Mouse (Mus musculus) liver, embryonic 15.5 days (tissue): ENCODE measurements around the gene Srgap2. TPM values are rescaled to one million over a fixed set of nuclear protein-coding genes. Genes with fewer than 3 reads are reported as not detected.
"Not testable (repeated sequence)": the region's sequence is repeated elsewhere in the genome, so short reads cannot be mapped to it uniquely, and the experiment has no call there.

Experiments
- ATAC-seq: fragments of 200-750 bp; cut with Nextera tagmentation; 2 replicates; pipeline ENCODE4 v1.8.0; 2017; ENCODE audit warnings: moderate number of reproducible peaks, mild to moderate bottlenecking, moderate library complexity; ENCODE audit not compliant: insufficient read depth
- H3K27ac ChIP-seq: fragments of 300-500 bp; sonication (generic); replicated peaks from 2 replicates; pipeline ENCODE4 v1.5.1; 2015; ENCODE audit warnings: mild to moderate bottlenecking, inconsistent platforms
- H3K27me3 ChIP-seq: fragments of 300-500 bp; sonication (generic); 2 replicates; pipeline ENCODE4 v1.6.1; 2015; ENCODE audit warnings: mild to moderate bottlenecking, inconsistent platforms
- H3K36me3 ChIP-seq: fragments of 300-500 bp; sonication (generic); replicated peaks from 2 replicates; pipeline ENCODE4 v1.6.1; 2015; ENCODE audit warnings: moderate library complexity, mild to moderate bottlenecking, inconsistent platforms
- H3K4me1 ChIP-seq: fragments of 300-500 bp; sonication (generic); replicated peaks from 2 replicates; pipeline ENCODE4 v1.6.1; 2015; ENCODE audit warnings: inconsistent platforms
- H3K4me2 ChIP-seq: fragments of 300-500 bp; sonication (generic); 2 replicates; pipeline ENCODE4 v1.6.1; 2015; ENCODE audit warnings: moderate library complexity, mild to moderate bottlenecking, inconsistent platforms
- H3K4me3 ChIP-seq: fragments of 300-500 bp; sonication (generic); replicated peaks from 2 replicates; pipeline ENCODE4 v1.5.1; 2015; ENCODE audit warnings: mild to moderate bottlenecking, inconsistent platforms
- H3K9ac ChIP-seq: fragments of 300-500 bp; sonication (generic); 2 replicates; pipeline ENCODE4 v1.6.1; 2015; ENCODE audit warnings: moderate library complexity, mild to moderate bottlenecking, inconsistent platforms
- H3K9me3 ChIP-seq: fragments of 300-500 bp; sonication (generic); replicated peaks from 2 replicates; pipeline ENCODE4 v1.6.1; 2016; ENCODE audit warnings: inconsistent platforms
- WGBS: fragments of 180-500 bp; shearing (Covaris S2); methylation state at CpG from one replicate; pipeline ENCODE4 v1.1.7; 2015; ENCODE audit warnings: mixed read lengths; ENCODE audit not compliant: insufficient replicate concordance; 5-methylcytosine and 5-hydroxymethylcytosine counted together
- polyA plus RNA-seq: library from polyadenylated mRNA; unstranded; fragments of >200 nt; fragmentation: Nextera tagmentation; extraction: Ambion mirVana; gene quantifications from 2 replicates; pipeline ENCODE4 v1.2.1, GENCODE M21; 2015

Gene Srgap2
- polyA plus RNA-seq, 1 experiment from 2014 or later = 3.8 TPM

DNA sequence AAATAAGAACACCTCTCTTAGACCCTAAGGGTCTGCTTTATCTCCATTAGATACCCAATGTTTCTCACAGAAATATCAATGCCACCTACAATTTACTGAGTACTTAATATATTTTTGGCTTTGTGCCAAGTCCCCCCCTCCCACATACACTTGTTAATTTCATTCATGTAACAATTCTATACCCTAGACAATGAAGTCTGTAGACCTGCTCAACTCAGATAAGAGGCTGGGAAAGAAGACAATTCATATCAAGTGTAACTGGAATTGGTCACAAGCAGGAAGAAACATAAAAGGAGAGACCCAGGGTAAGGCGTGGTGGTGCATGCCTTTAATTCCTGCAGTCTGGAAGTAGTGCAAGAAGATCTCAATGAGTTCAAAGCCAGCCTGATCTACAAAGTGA, 169.9 kb downstream of the Srgap2 start:
- Histone ChIP-seq H3K27ac (no peak overlapping the region), H3K4me3 (no peak overlapping the region), H3K9ac (no peak overlapping the region), H3K9me3 (no peaks in the 10 kb centered on the region), H3K36me3 (peaks cover 11% of the 10 kb centered on the region; the same call in 1 of the 2 replicates), H3K4me1 (0 out of 2 replicates have a peak, but pooled peaks cover 7% of the 10 kb centered on the region), H3K27me3 (no peaks in the 10 kb centered on the region), H3K4me2 (no peak overlapping the region)
- 51% methylated on average over 1 of the region's 1 CpGs for WGBS
- no peak for ATAC-seq

DNA sequence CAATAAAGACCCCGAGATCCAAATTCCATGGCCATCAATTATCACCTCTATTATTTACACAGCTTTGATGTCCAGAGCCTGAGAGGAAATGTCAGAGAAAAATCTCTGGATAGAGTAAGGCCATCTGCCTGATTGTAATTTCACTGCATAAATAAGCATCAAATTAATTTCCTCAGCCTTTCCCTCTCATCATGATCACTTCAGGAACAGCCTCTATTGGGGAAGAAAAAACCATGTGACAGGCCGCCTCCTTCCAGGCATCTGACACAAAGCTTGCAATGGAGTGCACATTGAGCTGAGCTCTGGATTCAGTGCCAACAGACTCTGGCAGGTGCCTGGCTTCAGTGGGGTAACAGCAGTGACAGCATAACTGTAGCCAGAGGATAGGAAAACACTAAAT, 175.7 kb downstream of the Srgap2 start:
- Histone ChIP-seq H3K9ac (no peak overlapping the region), H3K4me1 (no peaks in the 10 kb centered on the region), H3K27me3 (no peaks in the 10 kb centered on the region), H3K4me3 (no peak overlapping the region), H3K4me2 (no peak overlapping the region), H3K36me3 (peaks cover 20% of the 10 kb centered on the region), H3K9me3 (no peaks in the 10 kb centered on the region), H3K27ac (no peak overlapping the region)
- no peak for ATAC-seq
- 66% methylated on average over 2 of the region's 2 CpGs for WGBS

DNA sequence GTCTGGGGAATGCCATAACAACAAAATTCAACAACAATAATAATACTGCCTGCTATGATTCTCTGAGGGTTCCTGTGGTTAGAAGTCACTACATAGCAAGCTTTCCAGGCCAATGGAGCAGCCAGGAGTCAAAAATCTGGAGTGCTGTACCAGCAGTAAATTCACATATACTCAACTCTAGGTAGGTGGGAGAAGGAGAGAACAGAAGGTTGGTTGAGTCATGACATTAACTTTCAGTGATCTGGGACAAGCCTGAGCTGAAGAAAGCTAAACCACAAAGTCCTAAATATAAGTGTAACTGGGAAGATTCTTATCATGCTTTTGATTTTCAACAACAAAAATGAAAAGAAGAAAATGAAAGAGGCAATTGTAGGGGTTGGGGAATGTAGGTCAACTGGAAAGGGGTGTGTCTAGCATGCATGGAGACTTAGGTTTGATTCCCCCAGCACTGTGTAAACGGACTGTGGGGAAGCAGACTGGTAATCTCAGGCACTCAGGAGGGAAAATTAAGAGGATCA, 177.1 kb downstream of the Srgap2 start:
- Histone ChIP-seq H3K9me3 (no peaks in the 10 kb centered on the region), H3K9ac (no peak overlapping the region), H3K4me1 (no peaks in the 10 kb centered on the region), H3K27me3 (no peaks in the 10 kb centered on the region), H3K36me3 (peaks cover 15% of the 10 kb centered on the region), H3K4me3 (no peak overlapping the region), H3K4me2 (no peak overlapping the region), H3K27ac (no peak overlapping the region)
- 42% methylated on average over 1 of the region's 1 CpGs for WGBS
- ATAC-seq = no peak

DNA sequence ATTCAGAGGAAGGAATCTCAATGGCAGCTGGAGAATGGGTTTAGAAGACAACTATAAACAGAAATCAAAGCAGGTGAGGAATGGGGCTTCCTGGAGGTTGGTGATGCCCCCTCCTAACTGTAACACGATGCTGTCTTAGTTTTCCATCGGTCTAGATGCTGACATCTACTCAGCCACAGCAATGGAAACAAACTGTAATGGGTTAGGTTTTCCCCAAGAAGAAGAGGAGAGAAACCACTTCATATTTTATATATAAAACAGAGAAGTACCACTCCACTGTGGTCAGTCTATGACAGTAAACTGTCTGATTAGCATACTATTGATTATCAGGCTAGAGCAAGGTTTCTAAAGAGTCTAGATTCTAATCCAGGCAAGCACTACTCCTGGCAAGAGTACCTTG, 179.4 kb downstream of the Srgap2 start:
- WGBS = 63% methylated on average over 2 of the region's 2 CpGs
- H3K27me3 ChIP-seq = no peaks in the 10 kb centered on the region
- ATAC-seq = no peak

DNA sequence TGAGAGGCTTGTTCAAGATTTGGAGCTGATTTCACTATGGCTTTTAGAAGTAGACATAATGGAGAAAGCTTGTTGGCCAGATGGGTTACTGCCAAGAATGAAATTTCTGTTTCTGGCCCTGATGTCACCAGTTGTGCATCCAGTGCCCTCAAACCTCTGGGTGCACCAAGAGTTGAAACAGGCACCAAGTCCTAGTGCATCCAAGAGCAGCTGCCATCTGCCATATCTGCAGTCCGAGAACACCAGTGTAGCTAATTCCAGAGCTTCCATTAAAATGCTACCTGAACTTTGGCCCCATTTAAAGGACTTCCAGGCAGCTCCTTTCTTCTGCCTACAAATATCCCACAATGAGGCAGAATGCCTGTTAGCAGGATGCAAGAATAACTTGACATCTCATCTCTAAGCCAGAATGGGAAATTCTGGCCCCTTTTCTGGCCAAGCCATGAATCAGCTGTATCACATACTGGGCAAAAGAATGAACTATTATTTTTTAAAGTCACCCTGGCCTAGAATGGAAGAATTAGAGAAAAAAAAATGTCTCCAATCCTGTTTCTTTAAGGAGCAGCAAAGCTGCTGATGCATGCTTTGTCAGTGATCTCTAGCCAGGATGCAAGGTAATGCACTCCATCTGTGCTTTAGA, 180.1 kb downstream of the Srgap2 start:
- Histone ChIP-seq H3K27ac (no peak overlapping the region), H3K9me3 (no peaks in the 10 kb centered on the region), H3K4me2 (no peak overlapping the region), H3K4me1 (no peaks in the 10 kb centered on the region), H3K27me3 (no peaks in the 10 kb centered on the region), H3K4me3 (no peak overlapping the region), H3K9ac (no peak overlapping the region), H3K36me3 (peaks cover 20% of the 10 kb centered on the region)
- WGBS = 71% methylated on average over 1 of the region's 1 CpGs
- no peak for ATAC-seq

More for the DNA sequence above, 179.4 kb downstream of the Srgap2 start:
- Histone ChIP-seq H3K27ac (no peak overlapping the region), H3K36me3 (peaks cover 20% of the 10 kb centered on the region), H3K4me2 (no peak overlapping the region), H3K9me3 (no peaks in the 10 kb centered on the region), H3K4me3 (no peak overlapping the region), H3K9ac (no peak overlapping the region), H3K4me1 (no peaks in the 10 kb centered on the region)

DNA sequence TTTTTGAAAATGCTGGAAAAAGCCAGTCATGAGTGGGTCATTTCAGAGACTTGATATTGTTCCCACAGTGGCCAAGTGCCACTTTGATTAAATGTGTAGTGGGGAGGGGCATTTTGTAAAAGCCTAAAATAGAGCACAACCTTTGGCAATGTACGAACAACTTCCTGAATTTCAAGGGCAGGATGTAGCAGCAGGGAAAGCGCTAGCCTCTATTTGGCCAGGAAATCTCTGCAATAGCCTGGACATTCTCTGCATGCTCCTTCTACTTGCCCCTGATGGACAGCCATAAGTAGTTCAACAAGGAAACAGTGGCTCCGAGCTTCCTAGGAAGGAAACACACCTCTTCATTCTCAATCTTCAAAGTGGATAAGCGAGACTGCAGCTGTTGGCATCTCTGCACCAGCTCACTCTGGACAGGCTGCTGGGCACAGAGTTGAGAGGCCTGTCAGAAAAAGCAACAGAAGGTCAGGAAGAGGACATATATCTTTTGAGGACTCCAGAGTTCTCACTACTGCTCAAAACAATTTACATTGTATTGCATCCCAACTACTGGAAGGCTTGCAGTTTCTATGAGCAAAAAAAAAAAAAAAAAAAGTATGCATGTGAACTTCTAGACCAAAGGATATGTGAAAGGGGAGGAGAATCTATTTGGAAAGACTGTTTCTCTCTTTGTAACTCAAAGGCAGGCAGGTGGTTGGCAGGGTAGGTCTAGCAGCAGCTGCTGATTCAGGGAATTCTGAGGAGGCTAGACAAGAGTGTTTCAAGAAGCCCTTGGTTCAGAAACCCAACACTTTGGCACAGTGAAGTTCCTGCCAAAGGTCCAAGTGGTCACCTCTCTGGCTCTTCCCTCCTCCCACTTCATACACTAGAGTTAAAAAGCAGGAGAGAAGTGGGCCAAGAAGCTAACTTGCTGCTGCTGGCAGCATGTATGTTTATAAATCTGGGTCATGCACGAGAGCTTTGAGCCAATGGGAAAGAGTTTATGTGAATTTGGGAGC, 181.4 kb downstream of the Srgap2 start:
- Histone ChIP-seq H3K4me3 (no peak overlapping the region), H3K4me2 (no peak overlapping the region), H3K36me3 (peaks cover 17% of the 10 kb centered on the region), H3K27ac (no peak overlapping the region), H3K9ac (no peak overlapping the region), H3K27me3 (no peaks in the 10 kb centered on the region), H3K4me1 (no peaks in the 10 kb centered on the region), H3K9me3 (no peaks in the 10 kb centered on the region)
- WGBS = 60% methylated on average over 5 of the region's 5 CpGs
- ATAC-seq = no peak

DNA sequence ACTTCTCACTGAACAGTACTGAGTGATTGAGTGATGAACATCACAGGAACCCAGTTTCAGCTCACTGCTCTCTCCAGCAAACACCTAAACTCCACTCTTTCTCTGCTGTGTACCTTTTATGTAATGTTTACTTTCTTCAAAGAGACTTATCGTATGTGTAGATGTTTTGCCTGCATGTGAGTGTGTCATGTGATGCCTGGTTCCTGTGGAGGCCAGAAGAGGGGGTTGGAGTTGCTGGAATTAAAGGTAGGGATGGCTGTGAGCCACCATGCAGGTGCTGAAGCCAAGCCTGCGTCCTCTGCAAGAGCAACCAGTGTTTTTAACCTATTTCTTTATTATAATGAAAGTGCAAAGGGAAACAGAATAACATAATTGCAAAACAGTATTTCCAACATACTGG, 182.5 kb downstream of the Srgap2 start:
- no peak overlapping the region for H3K9ac ChIP-seq
- H3K4me1 ChIP-seq = no peaks in the 10 kb centered on the region
- no peak overlapping the region for H3K27ac ChIP-seq
- no peak overlapping the region for H3K4me2 ChIP-seq
- no peaks in the 10 kb centered on the region for H3K9me3 ChIP-seq
- peaks cover 17% of the 10 kb centered on the region for H3K36me3 ChIP-seq
- no peak for ATAC-seq
- H3K27me3 ChIP-seq = no peaks in the 10 kb centered on the region
- no peak overlapping the region for H3K4me3 ChIP-seq
- WGBS = 71% methylated on average over 2 of the region's 2 CpGs

DNA sequence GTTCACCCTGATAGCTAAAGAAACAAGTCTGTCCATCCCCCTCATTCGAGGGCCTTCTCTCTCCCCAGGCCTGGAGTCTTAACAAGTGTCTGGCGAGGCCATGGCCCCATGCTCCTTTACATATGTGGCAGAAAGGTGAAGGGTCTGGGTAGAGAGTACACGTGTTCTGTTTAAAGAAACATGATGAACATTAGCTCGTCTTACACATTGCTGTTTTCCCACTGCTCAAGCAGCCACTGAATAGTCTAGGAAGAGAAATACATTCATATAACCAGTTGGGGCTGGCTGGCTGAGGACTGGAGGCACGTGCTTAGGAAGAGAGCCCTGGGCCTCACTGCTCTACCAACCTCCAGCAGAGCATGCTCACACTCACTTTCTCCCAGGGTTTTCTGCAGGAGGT, 191.1 kb downstream of the Srgap2 start:
- Histone ChIP-seq H3K27ac (no peak overlapping the region), H3K27me3 (no peaks in the 10 kb centered on the region), H3K4me2 (no peak overlapping the region), H3K4me3 (no peak overlapping the region), H3K9ac (no peak overlapping the region), H3K4me1 (no peaks in the 10 kb centered on the region), H3K36me3 (peaks cover 13% of the 10 kb centered on the region; the same call in 1 of the 2 replicates), H3K9me3 (no peaks in the 10 kb centered on the region)
- 69% methylated on average over 5 of the region's 5 CpGs for WGBS
- no peak for ATAC-seq

DNA sequence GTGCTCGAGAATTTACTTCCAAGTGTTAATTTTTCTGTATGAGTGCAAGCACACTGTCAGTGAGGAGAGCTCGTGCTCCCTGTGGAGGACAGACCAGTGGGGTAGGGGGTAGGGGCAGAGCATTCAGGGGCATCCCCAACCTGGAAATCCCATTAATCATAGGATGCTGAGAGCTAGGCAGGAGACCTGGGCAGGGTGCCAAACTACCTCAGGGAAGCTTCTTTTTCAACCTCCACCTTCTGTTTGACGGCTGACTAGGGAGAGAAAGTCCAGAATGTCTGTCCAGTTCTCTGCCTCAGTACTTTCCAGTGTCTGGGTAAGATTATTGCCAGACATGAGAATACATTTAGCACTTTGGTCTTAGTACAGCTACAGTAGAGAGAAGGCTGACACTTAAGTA, 191.5 kb downstream of the Srgap2 start:
- Histone ChIP-seq H3K9ac (no peak overlapping the region), H3K4me2 (no peak overlapping the region), H3K27me3 (no peaks in the 10 kb centered on the region), H3K4me1 (no peaks in the 10 kb centered on the region), H3K9me3 (no peaks in the 10 kb centered on the region), H3K27ac (no peak overlapping the region), H3K4me3 (no peak overlapping the region), H3K36me3 (peaks cover 13% of the 10 kb centered on the region; the same call in 1 of the 2 replicates)
- 66% methylated on average over 3 of the region's 3 CpGs for WGBS
- ATAC-seq = no peak

DNA sequence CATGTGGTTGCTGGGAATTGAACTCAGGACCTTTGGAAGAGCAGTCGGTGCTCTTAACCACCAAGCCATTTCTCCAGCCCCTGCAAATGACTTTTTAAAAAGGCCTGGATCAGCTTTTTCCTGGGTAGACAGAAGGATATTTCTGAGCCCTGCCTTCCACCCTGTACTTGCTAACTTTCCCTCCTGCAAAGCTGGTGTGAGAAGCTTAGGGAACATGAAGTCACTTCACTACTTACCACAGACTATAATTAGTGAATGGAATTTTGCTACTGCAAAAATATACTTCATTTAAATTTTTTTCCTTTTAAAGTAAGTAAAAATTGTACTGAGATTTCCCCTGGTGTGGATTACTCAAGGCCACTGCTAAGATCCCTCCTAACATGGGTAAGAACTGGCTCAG, 196.0 kb downstream of the Srgap2 start:
- ATAC-seq = no peak
- Histone ChIP-seq H3K27me3 (no peaks in the 10 kb centered on the region), H3K27ac (no peak overlapping the region), H3K4me2 (no peak overlapping the region), H3K4me3 (no peak overlapping the region), H3K9ac (no peak overlapping the region), H3K9me3 (no peaks in the 10 kb centered on the region), H3K4me1 (no peaks in the 10 kb centered on the region), H3K36me3 (peaks cover 13% of the 10 kb centered on the region)
- 68% methylated on average over 1 of the region's 1 CpGs for WGBS

DNA sequence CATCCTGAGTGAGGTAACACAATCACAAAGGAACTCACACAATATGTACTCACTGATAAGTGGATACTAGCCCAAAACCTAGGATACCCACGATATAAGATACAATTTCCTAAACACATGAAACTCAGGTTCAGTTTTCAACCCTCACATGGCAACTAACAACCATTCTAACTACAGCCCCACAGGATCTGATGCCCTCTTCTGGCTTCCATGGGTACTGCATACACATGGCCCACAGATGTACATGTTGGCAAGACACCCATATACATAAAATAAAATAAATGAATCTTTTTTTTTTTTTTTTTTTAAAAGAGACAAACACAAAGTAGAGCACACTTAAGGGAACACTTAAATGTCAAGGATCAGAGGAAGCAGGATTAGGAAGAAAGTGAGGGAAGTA, 198.1 kb downstream of the Srgap2 start:
- not testable (repeated sequence) for H3K27me3 ChIP-seq, H3K4me2 ChIP-seq, H3K4me3 ChIP-seq, H3K9ac ChIP-seq, H3K27ac ChIP-seq, H3K9me3 ChIP-seq, H3K4me1 ChIP-seq, ATAC-seq
- WGBS = 68% methylated on average over 1 of the region's 1 CpGs
- H3K36me3 ChIP-seq = peaks cover 11% of the 10 kb centered on the region; the same call in 1 of the 2 replicates
